Mouse (Mus musculus) kidney, postnatal 4 days (tissue): ENCODE measurements around the gene Sdhb.

Experiments
- DNase-seq, 2 experiments: peaks; one replicate each; pipeline ENCODE4 v3.0.0; 2021; ENCODE audit warnings: mixed read lengths in 2 of 2

The Sdhb gene

GRCm38 (mm10) chr4:140949052-140949451 is 12.0 kb upstream of the Sdhb start:
- DNase-seq: no peak

- no peak for DNase-seq
Measured at GRCm38 (mm10) chr4:140949616-140950015, 11.4 kb upstream of the Sdhb start.

- DNase-seq: peak; percentile 59 to 64
Measured at GRCm38 (mm10) chr4:140950574-140950973, 10.4 kb upstream of the Sdhb start.

- peak in 1 of 2 experiments; percentile 8 for DNase-seq
Measured at GRCm38 (mm10) chr4:140951861-140952641, 9.0 kb upstream of the Sdhb start.

- no peak for DNase-seq
Measured at GRCm38 (mm10) chr4:140957131-140957702, 3.8 kb upstream of the Sdhb start.

GRCm38 (mm10) chr4:140957725-140958124 is 3.3 kb upstream of the Sdhb start:
- peak; percentile 77 to 81 for DNase-seq

GRCm38 (mm10) chr4:140958319-140958718 is 2.7 kb upstream of the Sdhb start:
- DNase-seq: peak in 1 of 2 experiments; percentile 3

- no peak for DNase-seq
Measured at GRCm38 (mm10) chr4:140959128-140959679, 1.8 kb upstream of the Sdhb start.

- DNase-seq: no peak
Measured at GRCm38 (mm10) chr4:140959715-140960479, 1.1 kb upstream of the Sdhb start.

GRCm38 (mm10) chr4:140961467-140962206 is 634 bp downstream of the Sdhb start:
- DNase-seq: no peak

- DNase-seq: no peak
Measured at GRCm38 (mm10) chr4:140962207-140962909, 1.4 kb downstream of the Sdhb start.

GRCm38 (mm10) chr4:140962950-140963349 is 1.9 kb downstream of the Sdhb start:
- peak; percentile 76 to 84 for DNase-seq

GRCm38 (mm10) chr4:140963941-140964597 is 3.1 kb downstream of the Sdhb start:
- DNase-seq: peak in 1 of 2 experiments; percentile 48

- DNase-seq: peak; percentile 79 to 86
Measured at GRCm38 (mm10) chr4:140964620-140965019, 3.6 kb downstream of the Sdhb start.

GRCm38 (mm10) chr4:140967386-140968159 is 6.6 kb downstream of the Sdhb start:
- DNase-seq: no peak

GRCm38 (mm10) chr4:140971691-140972090 is 10.7 kb downstream of the Sdhb start:
- DNase-seq: no peak

GRCm38 (mm10) chr4:140974408-140974807 is 13.4 kb downstream of the Sdhb start:
- DNase-seq: no peak

GRCm38 (mm10) chr4:140975356-140975755 is 14.4 kb downstream of the Sdhb start:
- no peak for DNase-seq

- no peak for DNase-seq
Measured at GRCm38 (mm10) chr4:140977278-140977677, 16.3 kb downstream of the Sdhb start.

- DNase-seq: no peak
Measured at GRCm38 (mm10) chr4:140977886-140978692, 17.1 kb downstream of the Sdhb start.
